Mouse (Mus musculus) MEL (cell line): ENCODE results near the gene Tldc2. TPM values are rescaled to one million over a fixed set of nuclear protein-coding genes. Genes with fewer than 3 reads are reported as not detected.
A peak's percentile ranks its signal among the peaks of the same experiment; 100 is the strongest.

Source experiments
- DNase-seq: peaks from one replicate; pipeline ENCODE4 v3.0.0; 2011; ENCODE audit warnings: low read depth, low spot score
- H3K27ac ChIP-seq: 2 replicates; pipeline ENCODE4 v1.5.1; 2012; ENCODE audit warnings: low read depth, mild to moderate bottlenecking, control low read depth, low read length, moderate library complexity; ENCODE audit not compliant: control insufficient read depth
- H3K27me3 ChIP-seq, 2 experiments: fragments of 150-350 bp in 1 of 2; sonication (generic) in 1 of 2; 2 replicates each; pipeline ENCODE4 v1.6.1; 2012; ENCODE audit warnings: low read length in 2 of 2, mild to moderate bottlenecking in 2 of 2, improper control_type of control experiment in 1 of 2, moderate library complexity in 1 of 2; ENCODE audit not compliant: insufficient read depth in 2 of 2, control insufficient read depth in 1 of 2
- H3K36me3 ChIP-seq, 2 experiments: 2 replicates each; pipeline ENCODE4 v1.6.1; 2012 to 2014; ENCODE audit warnings: low read length in 2 of 2, improper control_type of control experiment in 1 of 2, inconsistent platforms in 1 of 2, mild to moderate bottlenecking in 1 of 2; ENCODE audit not compliant: insufficient read depth in 2 of 2, control insufficient read depth in 1 of 2
- H3K4me1 ChIP-seq, 2 experiments: fragments of 150-350 bp in 1 of 2; sonication (generic) in 1 of 2; 2 replicates each; pipeline ENCODE4 v1.6.1; 2012; ENCODE audit warnings: low read length in 2 of 2, improper control_type of control experiment in 1 of 2, mild to moderate bottlenecking in 1 of 2; ENCODE audit not compliant: insufficient read depth in 2 of 2, control insufficient read depth in 1 of 2
- H3K4me3 ChIP-seq, 2 experiments: fragments of 150-350 bp in 1 of 2; sonication (generic) in 1 of 2; 2 replicates each; pipeline ENCODE4 v1.5.1; 2012; ENCODE audit warnings: low read depth in 2 of 2, low read length in 2 of 2, mild to moderate bottlenecking in 2 of 2, moderate library complexity in 2 of 2, control low read depth in 1 of 2, improper control_type of control experiment in 1 of 2; ENCODE audit not compliant: control insufficient read depth in 1 of 2, insufficient read depth in 1 of 2
- H3K79me2 ChIP-seq: 2 replicates; pipeline ENCODE4 v1.6.1; 2012; ENCODE audit warnings: mild to moderate bottlenecking, low read length, moderate library complexity; ENCODE audit not compliant: control insufficient read depth, poor library complexity, insufficient read depth
- H3K9ac ChIP-seq: 2 replicates; pipeline ENCODE4 v1.6.1; 2012; ENCODE audit warnings: low read depth, mild to moderate bottlenecking, control low read depth, low read length, moderate library complexity; ENCODE audit not compliant: control insufficient read depth, poor library complexity, severe bottlenecking
- H3K9me3 ChIP-seq: fragments of 150-350 bp; sonication (generic); replicated peaks from 2 replicates; pipeline ENCODE4 v1.6.1; 2012; ENCODE audit warnings: mild to moderate bottlenecking, low read length, improper control_type of control experiment, moderate library complexity; ENCODE audit not compliant: insufficient read depth
- BHLHE40 ChIP-seq: IDR thresholded peaks from 2 replicates; pipeline ENCODE4 v1.6.1; 2012; ENCODE audit warnings: low read depth, mild to moderate bottlenecking, inconsistent platforms, low read length, improper control_type of control experiment, borderline replicate concordance
- CTCF ChIP-seq, 3 experiments: IDR thresholded peaks in 2 of 3; conservative IDR thresholded peaks in 1 of 3; 2 replicates each; pipeline ENCODE4 v1.5.1; 2011 to 2012; ENCODE audit warnings: low read length in 3 of 3, low read depth in 2 of 3, mild to moderate bottlenecking in 2 of 3, improper control_type of control experiment in 1 of 3, inconsistent platforms in 1 of 3, mixed read lengths in 1 of 3, moderate library complexity in 1 of 3; ENCODE audit not compliant: control insufficient read depth in 1 of 3, insufficient read depth in 1 of 3, poor library complexity in 1 of 3, severe bottlenecking in 1 of 3
- POLR2AphosphoS5 ChIP-seq: IDR thresholded peaks from 2 replicates; pipeline ENCODE4 v1.6.1; 2012; ENCODE audit warnings: low read depth, borderline replicate concordance, mild to moderate bottlenecking, inconsistent platforms, low read length, moderate library complexity, mixed read lengths
- RAD21 ChIP-seq: IDR thresholded peaks from 2 replicates; pipeline ENCODE4 v1.6.1; 2011; ENCODE audit warnings: mild to moderate bottlenecking, low read depth, low read length, improper control_type of control experiment
- RCOR1 ChIP-seq: IDR thresholded peaks from 2 replicates; pipeline ENCODE4 v1.6.1; 2012; ENCODE audit warnings: low read depth, mild to moderate bottlenecking, inconsistent platforms, low read length, improper control_type of control experiment
- SMC3 ChIP-seq: IDR thresholded peaks from 2 replicates; pipeline ENCODE4 v1.6.1; 2011; ENCODE audit warnings: low read depth, low read length, improper control_type of control experiment
- TCF12 ChIP-seq: IDR thresholded peaks from 2 replicates; pipeline ENCODE4 v1.6.1; 2014; ENCODE audit warnings: low read depth, mild to moderate bottlenecking, inconsistent platforms, low read length, improper control_type of control experiment, moderate library complexity
- UBTF ChIP-seq: IDR thresholded peaks from 2 replicates; pipeline ENCODE4 v1.6.1; 2012; ENCODE audit warnings: low read depth, mild to moderate bottlenecking, inconsistent platforms, low read length, improper control_type of control experiment, moderate library complexity, borderline replicate concordance; ENCODE audit not compliant: insufficient read depth
- USF2 ChIP-seq, 2 experiments: IDR thresholded peaks; 2 replicates each; pipeline ENCODE4 v1.6.1; 2011 to 2012; ENCODE audit warnings: improper control_type of control experiment in 2 of 2, low read length in 2 of 2, borderline replicate concordance in 1 of 2, inconsistent platforms in 1 of 2, low read depth in 1 of 2, mild to moderate bottlenecking in 1 of 2; ENCODE audit not compliant: insufficient read depth in 1 of 2
- ZKSCAN1 ChIP-seq: IDR thresholded peaks from 2 replicates; pipeline ENCODE4 v1.6.1; 2012; ENCODE audit warnings: low read depth, mild to moderate bottlenecking, inconsistent platforms, low read length, improper control_type of control experiment, moderate library complexity
- ZMIZ1 ChIP-seq: IDR thresholded peaks from 2 replicates; pipeline ENCODE4 v1.6.1; 2012; ENCODE audit warnings: low read depth, mild to moderate bottlenecking, inconsistent platforms, low read length, improper control_type of control experiment, moderate library complexity
- ZNF384 ChIP-seq: IDR thresholded peaks from 2 replicates; pipeline ENCODE4 v1.6.1; 2012; ENCODE audit warnings: low read depth, mild to moderate bottlenecking, inconsistent platforms, low read length, improper control_type of control experiment
- polyA plus RNA-seq, 2 experiments: library from polyadenylated mRNA; stranded (reverse) in 1 of 2; unstranded in 1 of 2; fragments of >175 nt in 1 of 2; fragments of >200 nt in 1 of 2; gene quantifications; 2 replicates each; pipeline versions ENCODE4 v1.2.1 to v1.2.4; 2012; ENCODE audit warnings: low replicate concordance in 2 of 2, low read depth in 1 of 2; ENCODE audit not compliant: insufficient read length in 2 of 2, insufficient read depth in 1 of 2, missing spikeins in 1 of 2
- total RNA-seq: library from RNA; depleted of rRNA; stranded (reverse); fragments of 300-350 nt; gene quantifications from 2 replicates; pipeline ENCODE4 v1.2.3, GENCODE M21; 2012

Gene Tldc2
- total and polyA plus RNA-seq, 3 experiments, result not detected

- Histone ChIP-seq H3K9ac (no peak overlapping the region), H3K4me1 (no peaks in the 10 kb centered on the region), H3K4me3 (no peak overlapping the region), H3K27ac (no peak overlapping the region), H3K36me3 (no peaks in the 10 kb centered on the region), H3K27me3 (0 out of 4 replicates have a peak, but pooled peaks cover 0 to 2% of the 10 kb centered on the region in 2 experiments), H3K9me3 (no peaks in the 10 kb centered on the region), H3K79me2 (no peaks in the 10 kb centered on the region)
- no peak for DNase-seq
- TF ChIP-seq ZKSCAN1, result no peak
- no peak for TF ChIP-seq ZMIZ1
- no peak for TF ChIP-seq ZNF384
- TF ChIP-seq POLR2AphosphoS5, result no peak
- no peak for TF ChIP-seq RAD21
- no peak for TF ChIP-seq RCOR1
- TF ChIP-seq TCF12, result no peak
Observed at GRCm38 (mm10) chr2:157040649-157041046, 46.2 kb upstream of the Tldc2 start.

- Histone ChIP-seq H3K27ac (no peak overlapping the region), H3K9me3 (no peaks in the 10 kb centered on the region), H3K4me3 (no peak overlapping the region), H3K27me3 (0 out of 4 replicates have a peak, but pooled peaks cover 0 to 2% of the 10 kb centered on the region in 2 experiments), H3K9ac (no peak overlapping the region), H3K36me3 (no peaks in the 10 kb centered on the region), H3K79me2 (no peaks in the 10 kb centered on the region), H3K4me1 (no peaks in the 10 kb centered on the region)
- no peak for TF ChIP-seq UBTF
- DNase-seq, result no peak
Observed at GRCm38 (mm10) chr2:157041421-157041820, 45.4 kb upstream of the Tldc2 start.

- no peak overlapping the region for H3K27ac ChIP-seq
- TF ChIP-seq BHLHE40 (no peak), RCOR1 (no peak)
- TF ChIP-seq, all 39 proteins: peak for 0
- no peaks in the 10 kb centered on the region for H3K36me3 ChIP-seq
Observed at GRCm38 (mm10) chr2:157043556-157043955, 43.3 kb upstream of the Tldc2 start.

GRCm38 (mm10) chr2:157043987-157044386 is 42.9 kb upstream of the Tldc2 start:
- TF ChIP-seq USF2 (IDR thresholded peaks at IDR 0.05; ENCODE audit: borderline replicate concordance in 1 of 2, insufficient read depth in 1 of 2, low read depth in 1 of 2, low read length in 2 of 2), result no peak
- 0 out of 2 replicates have a peak, but pooled peaks have one; percentile 1 for TF ChIP-seq RAD21
- peak in 2 of 3 experiments; percentile 30 to 52; a peak in 3 of 6 replicates for TF ChIP-seq CTCF (IDR thresholded peaks at IDR 0.05 in 2 of 3, conservative IDR thresholded peaks at IDR 0.05 in 1 of 3; ENCODE audit: control insufficient read depth in 1 of 3, insufficient read depth in 1 of 3, low read depth in 2 of 3, low read length in 3 of 3, poor library complexity in 1 of 3, severe bottlenecking in 1 of 3)
- TF ChIP-seq SMC3, result 0 out of 2 replicates have a peak, but pooled peaks have one; percentile 11
- H3K36me3 ChIP-seq, result no peaks in the 10 kb centered on the region
- H3K27me3 ChIP-seq, result peaks cover 2 to 4% of the 10 kb centered on the region in 2 experiments; a peak in 2 of 4 replicates
- H3K27ac ChIP-seq, result no peak overlapping the region
- H3K9ac ChIP-seq, result no peak overlapping the region
- H3K79me2 ChIP-seq, result no peaks in the 10 kb centered on the region
- H3K9me3 ChIP-seq, result no peaks in the 10 kb centered on the region
- no peak for DNase-seq
- H3K4me3 ChIP-seq, result no peak overlapping the region
- H3K4me1 ChIP-seq, result peaks cover 0 to 3% of the 10 kb centered on the region in 2 experiments; a peak in 1 of 4 replicates

More at GRCm38 (mm10) chr2:157043556-157043955, 43.3 kb upstream of the Tldc2 start:
- Histone ChIP-seq H3K4me1 (no peaks in the 10 kb centered on the region), H3K9me3 (no peaks in the 10 kb centered on the region), H3K27me3 (peaks cover 2 to 4% of the 10 kb centered on the region in 2 experiments; a peak in 2 of 4 replicates), H3K4me3 (no peak overlapping the region), H3K9ac (no peak overlapping the region), H3K79me2 (no peaks in the 10 kb centered on the region)
- DNase-seq, result no peak
